ENCODE assay signal across 28 mouse cellular contexts in the genomic region with DNA sequence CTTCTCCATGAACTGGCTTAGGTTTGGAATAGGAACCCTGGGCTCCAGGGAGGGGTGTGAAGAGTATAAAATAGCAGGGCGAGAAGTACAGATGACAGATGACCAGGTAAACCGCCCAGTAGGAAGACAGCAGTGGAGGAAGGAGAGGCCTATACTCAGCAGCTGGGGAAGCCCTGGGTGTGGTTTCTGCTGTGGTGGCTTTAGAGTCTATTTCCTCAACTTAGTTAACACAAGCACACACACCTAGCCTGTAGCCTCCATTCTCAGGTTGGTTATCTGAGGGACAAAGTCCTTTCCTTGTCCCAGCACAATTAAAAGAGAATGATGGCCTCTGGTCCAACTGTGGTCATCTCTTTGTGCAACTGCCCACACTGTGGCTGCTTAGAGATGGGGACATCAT. TPM values are rescaled to one million over a fixed set of nuclear protein-coding genes. Genes with fewer than 3 reads are reported as not detected.
DNase-seq lines count a peak whose midpoint lies in the region; ATAC-seq and TF ChIP-seq lines count a peak whose summit lies in the region.
"Had no signal": no experiment of that assay in that cellular context is flagged by ENCODE, and none has a peak within 500 bp of the region (broad histone marks: within the 10 kb centered on the region; RNA-seq: fewer than 3 reads in every experiment).

No protein-coding gene starts in this region.

- TF ChIP-seq EP300 in stomach, postnatal 0 days (optimal IDR thresholded peaks at IDR 0.05), result no peak
- no peak for TF ChIP-seq EP300 in lung, postnatal 0 days (IDR thresholded peaks at IDR 0.05)
- no peak for TF ChIP-seq EP300 in liver, postnatal 0 days (IDR thresholded peaks at IDR 0.05; ENCODE audit: low read depth)

- H3K27me3 ChIP-seq in midbrain, postnatal 0 days (ENCODE audit: insufficient read depth, low read length), result no peaks in the 10 kb centered on the region
- H3K27me3 ChIP-seq in midbrain, embryonic 16.5 days (ENCODE audit: control insufficient read depth, insufficient read depth, low read depth, low read length), result no peaks in the 10 kb centered on the region
- no peaks in the 10 kb centered on the region for H3K27me3 ChIP-seq in stomach, postnatal 0 days (ENCODE audit: control insufficient read depth, insufficient read depth, low read length)
- no peaks in the 10 kb centered on the region for H3K27me3 ChIP-seq in lung, postnatal 0 days (replicated peaks; ENCODE audit: insufficient read depth, low read length)
- no peaks in the 10 kb centered on the region for H3K27me3 ChIP-seq in liver, postnatal 0 days (ENCODE audit: insufficient read depth, low read length)
- H3K27me3 ChIP-seq: CH12.LX; embryonic facial prominence, embryonic 12.5 days; embryonic facial prominence, embryonic 15.5 days; heart, embryonic 13.5 days; Patski had no signal

- H3K36me3 ChIP-seq in midbrain, postnatal 0 days (ENCODE audit: insufficient read depth, low read length), result peaks cover 95% of the 10 kb centered on the region
- H3K36me3 ChIP-seq in midbrain, embryonic 16.5 days (ENCODE audit: control insufficient read depth, insufficient read depth, low read length), result peaks cover 77% of the 10 kb centered on the region
- H3K36me3 ChIP-seq in stomach, postnatal 0 days (ENCODE audit: control insufficient read depth, insufficient read depth, low read length), result peaks cover 80% of the 10 kb centered on the region
- peaks cover 70% of the 10 kb centered on the region for H3K36me3 ChIP-seq in lung, postnatal 0 days (ENCODE audit: insufficient read depth, low read length)
- H3K36me3 ChIP-seq in liver, postnatal 0 days (replicated peaks; ENCODE audit: insufficient read depth, low read length), result peaks cover 99% of the 10 kb centered on the region

- no peak overlapping the region for H3K4me2 ChIP-seq in midbrain, postnatal 0 days (ENCODE audit: low read depth, low read length, poor library complexity, severe bottlenecking)
- no peak overlapping the region for H3K4me2 ChIP-seq in midbrain, embryonic 16.5 days (ENCODE audit: low read length)
- no peak overlapping the region for H3K4me2 ChIP-seq in stomach, postnatal 0 days (replicated peaks; ENCODE audit: low read depth)
- no peak overlapping the region for H3K4me2 ChIP-seq in lung, postnatal 0 days (replicated peaks; ENCODE audit: low read depth, low read length)
- no peak overlapping the region for H3K4me2 ChIP-seq in liver, postnatal 0 days (ENCODE audit: low read depth, low read length)
- H3K4me2 ChIP-seq: embryonic facial prominence, embryonic 12.5 days; embryonic facial prominence, embryonic 15.5 days; heart, embryonic 13.5 days had no signal

- H3K9ac ChIP-seq in midbrain, postnatal 0 days (replicated peaks; ENCODE audit: low read length, poor library complexity, severe bottlenecking), result no peak overlapping the region
- H3K9ac ChIP-seq in midbrain, embryonic 16.5 days (ENCODE audit: low read depth, low read length), result no peak overlapping the region
- no peak overlapping the region for H3K9ac ChIP-seq in stomach, postnatal 0 days (ENCODE audit: low read length)
- no peak overlapping the region for H3K9ac ChIP-seq in lung, postnatal 0 days (replicated peaks; ENCODE audit: low read depth)
- no peak overlapping the region for H3K9ac ChIP-seq in liver, postnatal 0 days (replicated peaks)
- H3K9ac ChIP-seq: embryonic facial prominence, embryonic 12.5 days; embryonic facial prominence, embryonic 15.5 days; forebrain, postnatal 0 days; heart, embryonic 13.5 days had no signal

- no peaks in the 10 kb centered on the region for H3K4me1 ChIP-seq in midbrain, postnatal 0 days (ENCODE audit: insufficient read depth, low read length)
- peaks cover 3% of the 10 kb centered on the region; the same call in 1 of the 2 replicates for H3K4me1 ChIP-seq in midbrain, embryonic 16.5 days (ENCODE audit: control insufficient read depth, insufficient read depth, low read length)
- no peaks in the 10 kb centered on the region for H3K4me1 ChIP-seq in stomach, postnatal 0 days (replicated peaks; ENCODE audit: control insufficient read depth, insufficient read depth)
- H3K4me1 ChIP-seq in lung, postnatal 0 days (ENCODE audit: insufficient read depth, low read depth, low read length), result no peaks in the 10 kb centered on the region
- H3K4me1 ChIP-seq in liver, postnatal 0 days (ENCODE audit: insufficient read depth), result no peaks in the 10 kb centered on the region
- H3K4me1 ChIP-seq: embryonic facial prominence, embryonic 12.5 days had no signal

- no peak overlapping the region for H3K4me3 ChIP-seq in midbrain, postnatal 0 days (ENCODE audit: low read depth, low read length)
- no peak overlapping the region for H3K4me3 ChIP-seq in midbrain, embryonic 16.5 days (ENCODE audit: low read depth, low read length)
- H3K4me3 ChIP-seq in stomach, postnatal 0 days (ENCODE audit: low read depth, low read length), result no peak overlapping the region
- H3K4me3 ChIP-seq in lung, postnatal 0 days (ENCODE audit: low read depth, low read length), result no peak overlapping the region
- no peak overlapping the region for H3K4me3 ChIP-seq in liver, postnatal 0 days (ENCODE audit: low read depth, low read length)
- H3K4me3 ChIP-seq: embryonic facial prominence, embryonic 12.5 days; embryonic facial prominence, embryonic 15.5 days; heart, adult 2 months; heart, embryonic 10.5 days; heart, embryonic 13.5 days had no signal

- no peak for DNase-seq in midbrain, postnatal 0 days (ENCODE audit: low spot score)
- DNase-seq in large intestine, adult 2 months (ENCODE audit: low read depth, low spot score), result peak; percentile 74
- DNase-seq in stomach, postnatal 0 days (ENCODE audit: low spot score), result peak; percentile 64
- no peak for DNase-seq in lung, postnatal 0 days (ENCODE audit: low spot score)
- DNase-seq in liver, postnatal 0 days, result no peak
- DNase-seq: adrenal gland, adult 2 months; adrenal gland, postnatal 14 days; B cell, adult 2 months; cerebellum, adult 11 months; cerebellum, postnatal 25 days; forebrain, postnatal 0 days; gastrocnemius, postnatal 10 days; gastrocnemius, postnatal 36 days; heart, adult 2 months; heart, postnatal 14 days; heart, postnatal 4 days had no signal

- 95% methylated on average over 2 of the region's 2 CpGs for WGBS in midbrain, postnatal 0 days
- WGBS in midbrain, embryonic 16.5 days, result 95% methylated on average over 2 of the region's 2 CpGs
- WGBS in large intestine, adult 2 months, result 40% methylated on average over 2 of the region's 2 CpGs
- WGBS in stomach, postnatal 0 days, result 61% methylated on average over 2 of the region's 2 CpGs
- WGBS in lung, postnatal 0 days, result 83% methylated on average over 2 of the region's 2 CpGs
- 73% methylated on average over 2 of the region's 2 CpGs for WGBS in liver, postnatal 0 days (ENCODE audit: insufficient replicate concordance)

- H3K9me3 ChIP-seq in midbrain, postnatal 0 days (ENCODE audit: low read length), result no peaks in the 10 kb centered on the region
- no peaks in the 10 kb centered on the region for H3K9me3 ChIP-seq in midbrain, embryonic 16.5 days (replicated peaks; ENCODE audit: control insufficient read depth, low read length, poor library complexity, severe bottlenecking)
- no peaks in the 10 kb centered on the region for H3K9me3 ChIP-seq in stomach, postnatal 0 days (ENCODE audit: control insufficient read depth, low read length)
- H3K9me3 ChIP-seq in lung, postnatal 0 days (ENCODE audit: low read length), result no peaks in the 10 kb centered on the region
- H3K9me3 ChIP-seq in liver, postnatal 0 days (ENCODE audit: low read length), result no peaks in the 10 kb centered on the region
- H3K9me3 ChIP-seq: embryonic facial prominence, embryonic 12.5 days; embryonic facial prominence, embryonic 15.5 days; G1E; heart, embryonic 10.5 days; heart, embryonic 13.5 days had no signal

- no peak for ATAC-seq in midbrain, postnatal 0 days (ENCODE audit: low FRiP score)
- no peak for ATAC-seq in midbrain, embryonic 16.5 days
- peak; percentile 69 for ATAC-seq in stomach, postnatal 0 days (ENCODE audit: low FRiP score, low TSS enrichment)
- ATAC-seq in lung, postnatal 0 days, result no peak
- no peak for ATAC-seq in liver, postnatal 0 days
- ATAC-seq: forebrain, embryonic 14.5 days; forebrain, postnatal 0 days; hindbrain, embryonic 16.5 days; Patski had no signal

- H3K27ac ChIP-seq in midbrain, postnatal 0 days (ENCODE audit: low read depth, low read length), result peak overlapping the region; percentile 26; the same call in 1 of the 2 replicates
- no peak overlapping the region for H3K27ac ChIP-seq in midbrain, embryonic 16.5 days (ENCODE audit: low read length)
- 0 out of 2 replicates have a peak overlapping the region, but pooled peaks have one; percentile 13 for H3K27ac ChIP-seq in stomach, postnatal 0 days (replicated peaks)
- H3K27ac ChIP-seq in lung, postnatal 0 days (ENCODE audit: low read length), result no peak overlapping the region
- H3K27ac ChIP-seq in liver, postnatal 0 days (ENCODE audit: low read depth), result no peak overlapping the region
- H3K27ac ChIP-seq: embryonic facial prominence, embryonic 12.5 days; embryonic facial prominence, embryonic 15.5 days; heart, adult 2 months; heart, embryonic 13.5 days had no signal

- no peak for TF ChIP-seq CTCF in midbrain, postnatal 0 days (IDR thresholded peaks at IDR 0.05)
- TF ChIP-seq CTCF in stomach, postnatal 0 days (IDR thresholded peaks at IDR 0.05; ENCODE audit: low read depth), result no peak
- no peak for TF ChIP-seq CTCF in lung, postnatal 0 days (IDR thresholded peaks at IDR 0.05)
- TF ChIP-seq CTCF in liver, postnatal 0 days (IDR thresholded peaks at IDR 0.05; ENCODE audit: low read depth), result no peak

RNA-seq across cellular contexts. Expression of gene Pcif1, which starts 10.9 kb away (rescaled TPM):
- total RNA-seq in midbrain, postnatal 0 days (2014; rRNA removed), result 77.2 and 90.1 TPM in 2 replicates
- 88.9 and 94.6 TPM in 2 replicates for polyA plus RNA-seq in midbrain, postnatal 0 days (2015; fragmentation: Nextera tagmentation; extraction: Ambion mirVana)
- polyA plus RNA-seq in midbrain, embryonic 16.5 days (2015; fragmentation: Nextera tagmentation; extraction: Ambion mirVana), result 78.9 and 85.6 TPM in 2 replicates
- polyA plus RNA-seq in large intestine, adult 2 months (2012; rRNA removed), result 30.8 and 34.3 TPM in 2 replicates
- polyA plus RNA-seq in stomach, postnatal 0 days (2015; fragmentation: Nextera tagmentation; extraction: Ambion mirVana), result 49.2 and 51.4 TPM in 2 replicates
- 60.9 and 71.3 TPM in 2 replicates for polyA plus RNA-seq in lung, postnatal 0 days (2015; fragmentation: Nextera tagmentation; extraction: Ambion mirVana)
- polyA plus RNA-seq in liver, postnatal 0 days (2015; fragmentation: Nextera tagmentation; extraction: Ambion mirVana), result 38.4 and 38.6 TPM in 2 replicates

RNA-seq across cellular contexts. Expression of gene Zfp335, which starts 21.6 kb away (rescaled TPM):
- 28.9 and 29.0 TPM in 2 replicates for total RNA-seq in midbrain, postnatal 0 days (2014; rRNA removed)
- polyA plus RNA-seq in midbrain, postnatal 0 days (2015; fragmentation: Nextera tagmentation; extraction: Ambion mirVana), result 11.1 and 11.4 TPM in 2 replicates
- 16.2 and 16.9 TPM in 2 replicates for polyA plus RNA-seq in midbrain, embryonic 16.5 days (2015; fragmentation: Nextera tagmentation; extraction: Ambion mirVana)
- polyA plus RNA-seq in large intestine, adult 2 months (2012; rRNA removed), result 18.5 and 26.1 TPM in 2 replicates
- 3.7 and 4.3 TPM in 2 replicates for polyA plus RNA-seq in stomach, postnatal 0 days (2015; fragmentation: Nextera tagmentation; extraction: Ambion mirVana)
- polyA plus RNA-seq in lung, postnatal 0 days (2015; fragmentation: Nextera tagmentation; extraction: Ambion mirVana), result 5.0 and 5.2 TPM in 2 replicates
- polyA plus RNA-seq in liver, postnatal 0 days (2015; fragmentation: Nextera tagmentation; extraction: Ambion mirVana), result 2.1 and 2.5 TPM in 2 replicates

RNA-seq across cellular contexts. Expression of gene Pltp, which starts 32.4 kb away (rescaled TPM):
- total RNA-seq in midbrain, postnatal 0 days (2014; rRNA removed), result 55.5 and 59.8 TPM in 2 replicates
- polyA plus RNA-seq in midbrain, postnatal 0 days (2015; fragmentation: Nextera tagmentation; extraction: Ambion mirVana), result 85.5 and 87.7 TPM in 2 replicates
- 83.9 and 84.4 TPM in 2 replicates for polyA plus RNA-seq in midbrain, embryonic 16.5 days (2015; fragmentation: Nextera tagmentation; extraction: Ambion mirVana)
- 35.7 and 46.7 TPM in 2 replicates for polyA plus RNA-seq in large intestine, adult 2 months (2012; rRNA removed)
- 42.7 and 44.2 TPM in 2 replicates for polyA plus RNA-seq in stomach, postnatal 0 days (2015; fragmentation: Nextera tagmentation; extraction: Ambion mirVana)
- 286 and 314 TPM in 2 replicates for polyA plus RNA-seq in lung, postnatal 0 days (2015; fragmentation: Nextera tagmentation; extraction: Ambion mirVana)
- polyA plus RNA-seq in liver, postnatal 0 days (2015; fragmentation: Nextera tagmentation; extraction: Ambion mirVana), result 33.4 and 35.3 TPM in 2 replicates
- total RNA-seq: common myeloid progenitor, adult 5-6 weeks; G1E; granulocyte monocyte progenitor cell, adult 5-6 weeks had no signal
- polyA plus RNA-seq: G1E had no signal

RNA-seq across cellular contexts. Expression of gene Mmp9, which starts 50.6 kb away (rescaled TPM):
- 7.5 and 13.4 TPM in 2 replicates for total RNA-seq in midbrain, postnatal 0 days (2014; rRNA removed)
- 7.1 and 8.2 TPM in 2 replicates for polyA plus RNA-seq in midbrain, postnatal 0 days (2015; fragmentation: Nextera tagmentation; extraction: Ambion mirVana)
- polyA plus RNA-seq in midbrain, embryonic 16.5 days (2015; fragmentation: Nextera tagmentation; extraction: Ambion mirVana), result 26.7 and 28.0 TPM in 2 replicates
- polyA plus RNA-seq in large intestine, adult 2 months (2012; rRNA removed), result 6.9 and 21.8 TPM in 2 replicates
- 0.87 and 1.1 TPM in 2 replicates for polyA plus RNA-seq in stomach, postnatal 0 days (2015; fragmentation: Nextera tagmentation; extraction: Ambion mirVana)
- 4.5 and 5.6 TPM in 2 replicates for polyA plus RNA-seq in lung, postnatal 0 days (2015; fragmentation: Nextera tagmentation; extraction: Ambion mirVana)
- 15.8 and 17.2 TPM in 2 replicates for polyA plus RNA-seq in liver, postnatal 0 days (2015; fragmentation: Nextera tagmentation; extraction: Ambion mirVana)
- total RNA-seq: CH12.LX had no signal

RNA-seq across cellular contexts. Expression of gene Neurl2, which starts 56.7 kb away (rescaled TPM):
- 10.4 and 11.2 TPM in 2 replicates for total RNA-seq in midbrain, postnatal 0 days (2014; rRNA removed)
- polyA plus RNA-seq in midbrain, postnatal 0 days (2015; fragmentation: Nextera tagmentation; extraction: Ambion mirVana), result 7.6 and 7.8 TPM in 2 replicates
- polyA plus RNA-seq in midbrain, embryonic 16.5 days (2015; fragmentation: Nextera tagmentation; extraction: Ambion mirVana), result 5.4 and 7.0 TPM in 2 replicates
- 3.3 and 3.5 TPM in 2 replicates for polyA plus RNA-seq in large intestine, adult 2 months (2012; rRNA removed)
- 4.6 and 5.3 TPM in 2 replicates for polyA plus RNA-seq in stomach, postnatal 0 days (2015; fragmentation: Nextera tagmentation; extraction: Ambion mirVana)
- 5.4 and 6.5 TPM in 2 replicates for polyA plus RNA-seq in lung, postnatal 0 days (2015; fragmentation: Nextera tagmentation; extraction: Ambion mirVana)
- 2.5 and 3.1 TPM in 2 replicates for polyA plus RNA-seq in liver, postnatal 0 days (2015; fragmentation: Nextera tagmentation; extraction: Ambion mirVana)

Comparison
In these comparisons a context has a peak if more than half of its experiments do, and no peak if none do; other contexts are left out.
1. H3K27ac ChIP-seq: peak in midbrain, postnatal 0 days (single experiment) and stomach, postnatal 0 days (single experiment); none in midbrain, embryonic 16.5 days (single experiment), lung, postnatal 0 days (single experiment) and liver, postnatal 0 days (single experiment).
2. DNase-seq: peak in large intestine, adult 2 months (single experiment) and stomach, postnatal 0 days (single experiment); none in midbrain, postnatal 0 days (single experiment), lung, postnatal 0 days (single experiment) and liver, postnatal 0 days (single experiment).